Mouse (Mus musculus) urinary bladder, postnatal 14 days (tissue): ENCODE measurements around the gene Uba1.

Experiments used
- DNase-seq: peaks from one replicate; pipeline ENCODE4 v3.0.0; 2021; ENCODE audit warnings: low spot score

Gene Uba1

DNA sequence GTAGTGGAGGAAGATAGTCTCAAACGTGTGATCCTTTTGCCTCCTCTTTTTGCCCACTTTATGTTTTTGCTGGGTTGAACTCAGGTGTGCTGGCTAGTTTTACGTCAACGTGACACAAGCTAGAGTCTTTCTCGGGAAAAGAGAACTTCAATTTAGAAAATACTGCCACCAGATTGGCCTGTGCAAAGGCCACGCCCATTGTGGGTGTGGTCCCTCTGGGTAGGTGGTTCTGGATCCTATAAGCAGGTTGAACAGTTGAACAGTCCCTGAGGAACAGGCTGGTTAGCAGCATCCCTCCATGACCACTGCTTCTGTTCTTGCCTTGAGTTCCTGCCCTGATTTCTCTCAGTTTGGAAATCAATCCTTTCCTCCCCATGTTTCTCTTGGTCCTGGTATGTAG lies 70.6 kb downstream of the Uba1 start:
- DNase-seq = no peak

DNA sequence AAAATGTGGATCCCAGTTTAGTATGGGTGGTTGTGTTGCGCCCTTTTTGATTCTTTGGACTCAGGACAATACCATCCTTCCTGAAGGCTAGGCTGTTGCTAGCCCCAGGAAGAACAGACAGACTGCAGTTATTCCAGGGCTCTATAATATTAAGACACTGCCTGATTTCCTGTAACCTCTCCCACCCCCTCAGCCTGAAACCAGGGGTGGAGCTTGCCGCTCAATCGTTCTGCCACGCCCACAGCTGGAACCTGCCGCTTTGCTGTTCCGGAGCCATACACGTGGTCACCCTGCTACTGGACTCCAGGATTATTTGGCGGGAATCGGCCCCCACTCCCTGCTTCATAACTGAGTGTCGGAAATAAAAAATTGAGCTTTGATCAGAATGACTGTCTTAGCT lies 71.9 kb downstream of the Uba1 start:
- DNase-seq = peak; percentile 4
